Mouse (Mus musculus) midbrain, embryonic 14.5 days (tissue): Measurements from ENCODE around the gene Aldoart2. TPM values are rescaled to one million over a fixed set of nuclear protein-coding genes. Genes with fewer than 3 reads are reported as not detected.
A peak's percentile ranks its signal among the peaks of the same experiment; 100 is the strongest.
"Not testable (repeated sequence)": the region's sequence is repeated elsewhere in the genome, so short reads cannot be mapped to it uniquely, and the experiment has no call there.

Source experiments
- ATAC-seq: fragments of 200-750 bp; cut with Nextera tagmentation; 2 replicates; pipeline ENCODE4 v1.8.0; 2017; ENCODE audit warnings: moderate number of reproducible peaks, moderate library complexity; ENCODE audit not compliant: low FRiP score, low TSS enrichment
- DNase-seq: peaks from one replicate; pipeline ENCODE4 v3.0.0-alpha.2; 2015
- H3K27ac ChIP-seq: fragments of 300-500 bp; sonication (generic); replicated peaks from 2 replicates; pipeline ENCODE4 v1.5.1; 2014; ENCODE audit warnings: mild to moderate bottlenecking, low read depth, low read length, moderate library complexity
- H3K27me3 ChIP-seq: fragments of 300-500 bp; sonication (generic); 2 replicates; pipeline ENCODE4 v1.6.1; 2014; ENCODE audit warnings: low read length, control low read depth, mixed read lengths; ENCODE audit not compliant: control insufficient read depth, insufficient read depth
- H3K36me3 ChIP-seq: fragments of 300-500 bp; sonication (generic); 2 replicates; pipeline ENCODE4 v1.6.1; 2014; ENCODE audit warnings: low read length, control low read depth; ENCODE audit not compliant: control insufficient read depth, insufficient read depth
- H3K4me1 ChIP-seq: fragments of 300-500 bp; sonication (generic); 2 replicates; pipeline ENCODE4 v1.6.1; 2014; ENCODE audit warnings: mild to moderate bottlenecking, antibody characterized with exemption, low read length, control low read depth; ENCODE audit not compliant: control insufficient read depth, insufficient read depth
- H3K4me2 ChIP-seq: fragments of 300-500 bp; sonication (generic); 2 replicates; pipeline ENCODE4 v1.6.1; 2014; ENCODE audit warnings: mild to moderate bottlenecking, low read length, moderate library complexity
- H3K4me3 ChIP-seq: fragments of 300-500 bp; sonication (generic); replicated peaks from 2 replicates; pipeline ENCODE4 v1.5.1; 2014; ENCODE audit warnings: low read depth, low read length
- H3K9ac ChIP-seq: fragments of 300-500 bp; sonication (generic); replicated peaks from 2 replicates; pipeline ENCODE4 v1.6.1; 2014; ENCODE audit warnings: mild to moderate bottlenecking, low read length, moderate library complexity
- H3K9me3 ChIP-seq: fragments of 300-500 bp; sonication (generic); 2 replicates; pipeline ENCODE4 v1.6.1; 2016; ENCODE audit warnings: low read length, control low read depth, mixed read lengths; ENCODE audit not compliant: control insufficient read depth
- WGBS: fragments of 180-500 bp; shearing (Covaris S2); extraction: QIAGEN DNeasy Blood & Tissue Kit; methylation state at CpG from one replicate; pipeline ENCODE4 v1.1.7; 2014; 5-methylcytosine and 5-hydroxymethylcytosine counted together
- polyA plus RNA-seq: library from polyadenylated mRNA; unstranded; fragments of >200 nt; fragmentation: Nextera tagmentation; extraction: Ambion mirVana; gene quantifications from 2 replicates; pipeline ENCODE4 v1.2.1, GENCODE M21; 2014

Gene Aldoart2
- not detected in 2 replicates for polyA plus RNA-seq

DNA sequence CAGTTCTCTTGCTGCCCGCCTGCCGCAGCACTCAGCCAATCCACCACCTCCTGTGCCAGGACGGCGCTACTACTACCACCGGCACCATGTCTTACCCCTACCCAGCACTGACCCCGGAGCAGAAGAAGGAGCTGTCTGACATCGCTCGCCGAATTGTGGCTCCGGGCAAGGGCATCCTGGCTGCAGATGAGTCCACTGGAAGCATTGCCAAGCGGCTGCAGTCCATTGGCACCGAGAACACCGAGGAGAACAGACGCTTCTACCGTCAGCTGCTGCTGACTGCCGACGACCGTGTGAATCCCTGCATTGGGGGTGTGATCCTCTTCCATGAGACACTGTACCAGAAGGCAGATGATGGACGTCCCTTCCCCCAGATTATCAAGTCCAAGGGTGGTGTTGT, at the start of gene Aldoart2:
Aldoart2 (plus strand) TSS at position 34 of the 400 bp plus-strand sequence.
- DNase-seq (no peak), ATAC-seq (no peak)
- Histone ChIP-seq H3K9ac (no peak within 1 kb of the TSS), H3K4me2 (no peak within 1 kb of the TSS), H3K27me3 (no peaks in the 10 kb centered on the region), H3K36me3 (no peaks in the 10 kb centered on the region), H3K27ac (no peak within 1 kb of the TSS), H3K9me3 (no peaks in the 10 kb centered on the region), H3K4me3 (no peak within 1 kb of the TSS), H3K4me1 (no peaks in the 10 kb centered on the region)
- WGBS = 98% methylated on average over 19 of the region's 19 CpGs

DNA sequence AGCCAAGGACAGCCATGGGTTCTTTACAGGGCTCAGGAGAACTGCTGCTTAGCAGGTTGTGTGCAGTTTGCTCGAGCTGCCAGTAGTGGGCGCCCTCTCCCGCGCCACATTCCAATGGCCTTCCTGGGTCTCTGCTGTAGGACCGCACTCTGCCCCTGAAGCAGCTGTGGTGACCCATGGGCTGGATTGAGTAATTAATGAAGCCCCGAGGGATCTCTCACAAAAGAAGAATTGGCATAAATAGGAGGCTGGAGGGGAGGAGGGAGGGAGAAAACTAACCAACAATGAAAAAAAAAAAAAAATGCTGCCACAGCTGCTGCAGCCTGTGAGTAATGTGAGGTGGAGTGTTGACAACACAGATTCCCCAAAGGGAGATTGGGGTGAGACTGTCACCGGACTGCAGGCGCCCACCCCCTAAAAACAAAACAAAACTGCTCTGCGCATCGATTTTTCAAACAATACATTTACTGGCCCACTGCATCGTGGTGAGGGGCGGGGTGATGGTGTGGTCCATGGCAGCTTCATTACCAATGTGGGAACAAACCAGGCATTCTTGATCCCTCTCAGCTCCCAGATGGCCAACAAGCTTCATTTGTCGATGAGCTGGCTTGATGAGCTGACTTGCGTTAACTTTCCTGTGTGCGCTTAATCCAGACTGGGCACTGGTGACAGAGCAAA, 46.8 kb upstream of the Aldoart2 start:
- Histone ChIP-seq H3K27ac (no peak overlapping the region), H3K27me3 (no peaks in the 10 kb centered on the region), H3K4me3 (no peak overlapping the region), H3K9me3 (no peaks in the 10 kb centered on the region), H3K9ac (no peak overlapping the region), H3K4me2 (peak overlapping the region; percentile 11; the same call in 1 of the 2 replicates), H3K4me1 (no peaks in the 10 kb centered on the region), H3K36me3 (no peaks in the 10 kb centered on the region)
- DNase-seq = peak; percentile 75
- 33% methylated on average over 15 of the region's 15 CpGs for WGBS
- ATAC-seq = peak; percentile 69

GRCm38 (mm10) chr12:55526983-55527752, 37.9 kb upstream of the Aldoart2 start:
- ATAC-seq (peak; percentile 40; the same call in 1 of the 2 replicates), DNase-seq (peak; percentile 65)
- Histone ChIP-seq H3K4me3 (no peak overlapping the region), H3K4me1 (no peaks in the 10 kb centered on the region), H3K9ac (no peak overlapping the region), H3K36me3 (no peaks in the 10 kb centered on the region), H3K27me3 (no peaks in the 10 kb centered on the region), H3K4me2 (peak overlapping the region; percentile 18), H3K27ac (peak overlapping the region; percentile 32), H3K9me3 (no peaks in the 10 kb centered on the region)
- 49% methylated on average over 15 of the region's 15 CpGs for WGBS

GRCm38 (mm10) chr12:55536537-55537135, 28.4 kb upstream of the Aldoart2 start:
- Histone ChIP-seq H3K27me3 (no peaks in the 10 kb centered on the region), H3K36me3 (no peaks in the 10 kb centered on the region), H3K9ac (no peak overlapping the region), H3K4me2 (peak overlapping the region; percentile 39), H3K27ac (no peak overlapping the region), H3K9me3 (no peaks in the 10 kb centered on the region), H3K4me1 (peaks cover 4% of the 10 kb centered on the region; the same call in 1 of the 2 replicates), H3K4me3 (no peak overlapping the region)
- ATAC-seq (peak; percentile 78; the same call in 1 of the 2 replicates), DNase-seq (peak; percentile 81)
- WGBS = 4% methylated on average over 14 of the region's 14 CpGs

DNA sequence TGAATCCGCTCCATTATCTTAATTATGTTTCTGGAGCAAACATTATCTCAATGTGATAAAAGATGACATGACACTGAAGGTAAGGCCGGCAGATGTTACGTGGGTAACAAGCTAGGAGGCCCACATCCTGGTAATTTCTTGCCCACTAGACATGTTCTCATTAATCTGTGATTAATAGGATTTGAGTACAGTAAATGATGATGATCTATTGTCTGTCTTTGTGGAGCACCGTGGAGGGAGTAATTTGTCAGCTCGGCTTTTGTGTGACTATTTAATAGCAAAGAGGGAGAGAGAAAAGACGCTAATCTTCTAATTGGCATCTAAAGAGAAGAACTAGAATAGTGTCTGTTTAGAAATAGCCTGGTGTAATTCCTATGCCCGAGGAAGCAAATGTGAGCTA, 27.3 kb upstream of the Aldoart2 start:
- Histone ChIP-seq H3K36me3 (no peaks in the 10 kb centered on the region), H3K4me2 (no peak overlapping the region), H3K27me3 (no peaks in the 10 kb centered on the region), H3K4me1 (peaks cover 4% of the 10 kb centered on the region; the same call in 1 of the 2 replicates), H3K27ac (no peak overlapping the region), H3K9me3 (no peaks in the 10 kb centered on the region), H3K9ac (no peak overlapping the region), H3K4me3 (no peak overlapping the region)
- no peak for ATAC-seq
- 29% methylated on average over 7 of the region's 7 CpGs for WGBS
- peak; percentile 27 for DNase-seq

GRCm38 (mm10) chr12:55538328-55538971, 26.6 kb upstream of the Aldoart2 start:
- peaks cover 4% of the 10 kb centered on the region; the same call in 1 of the 2 replicates for H3K4me1 ChIP-seq
- H3K36me3 ChIP-seq = no peaks in the 10 kb centered on the region
- ATAC-seq = peak; percentile 77
- no peak overlapping the region for H3K4me2 ChIP-seq
- H3K9me3 ChIP-seq = no peaks in the 10 kb centered on the region
- H3K27ac ChIP-seq = no peak overlapping the region
- no peak for DNase-seq
- no peaks in the 10 kb centered on the region for H3K27me3 ChIP-seq
- WGBS = 86% methylated on average over 1 of the region's 1 CpGs
- no peak overlapping the region for H3K9ac ChIP-seq
- no peak overlapping the region for H3K4me3 ChIP-seq

- no peaks in the 10 kb centered on the region for H3K36me3 ChIP-seq
- H3K27me3 ChIP-seq = no peaks in the 10 kb centered on the region
- peaks cover 4% of the 10 kb centered on the region; the same call in 1 of the 2 replicates for H3K4me1 ChIP-seq
- no peak overlapping the region for H3K9ac ChIP-seq
- H3K27ac ChIP-seq = no peak overlapping the region
- H3K4me3 ChIP-seq = no peak overlapping the region
- WGBS = 48% methylated on average over 8 of the region's 8 CpGs
- no peaks in the 10 kb centered on the region for H3K9me3 ChIP-seq
- no peak for ATAC-seq
- no peak overlapping the region for H3K4me2 ChIP-seq
- no peak for DNase-seq
Observed at GRCm38 (mm10) chr12:55539157-55539556, 25.9 kb upstream of the Aldoart2 start.

DNA sequence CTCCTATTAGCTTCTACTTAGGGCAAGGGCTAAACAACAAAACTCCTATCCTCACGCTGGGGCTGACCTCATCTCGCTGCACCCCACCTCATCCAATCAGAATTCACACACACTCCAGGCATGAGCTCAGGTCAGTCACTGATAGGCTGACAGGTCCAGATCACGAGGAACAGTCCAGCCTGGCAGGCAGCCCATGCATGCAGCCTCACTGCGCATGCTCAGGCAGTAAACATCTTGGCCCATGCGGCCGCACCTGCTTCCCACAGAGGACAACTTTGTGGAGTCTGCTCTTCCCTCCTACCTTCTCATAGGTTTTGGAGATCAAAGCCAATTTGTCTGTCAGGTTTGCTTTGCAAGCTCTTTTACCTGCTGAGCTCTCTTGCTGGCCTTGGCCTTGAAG, 10.1 kb upstream of the Aldoart2 start:
- not testable (repeated sequence) for H3K36me3 ChIP-seq, H3K4me2 ChIP-seq, H3K9me3 ChIP-seq, ATAC-seq, DNase-seq, H3K4me1 ChIP-seq, H3K27me3 ChIP-seq, H3K4me3 ChIP-seq, H3K27ac ChIP-seq, H3K9ac ChIP-seq
- WGBS = 83% methylated on average over 6 of the region's 6 CpGs
